Mouse (Mus musculus) bone marrow macrophage, adult 2 months (primary cell): ENCODE results near the gene Igfbp7. TPM values are rescaled to one million over a fixed set of nuclear protein-coding genes. Genes with fewer than 3 reads are reported as not detected.

ENCODE experiments used
- H3K27ac ChIP-seq: 2 replicates; pipeline ENCODE4 v1.5.1; 2012; ENCODE audit warnings: low read depth, low read length; ENCODE audit not compliant: insufficient read depth
- H3K4me1 ChIP-seq: 2 replicates; pipeline ENCODE4 v1.6.1; 2012; ENCODE audit warnings: low read length; ENCODE audit not compliant: control insufficient read depth, insufficient read depth
- H3K4me3 ChIP-seq: 2 replicates; pipeline ENCODE4 v1.5.1; 2012; ENCODE audit warnings: mild to moderate bottlenecking, low read length, moderate library complexity; ENCODE audit not compliant: insufficient read depth
- CTCF ChIP-seq: IDR thresholded peaks from 2 replicates; pipeline ENCODE4 v1.5.1; 2012; ENCODE audit warnings: low read depth, mild to moderate bottlenecking, low read length, moderate library complexity
- POLR2A ChIP-seq: IDR thresholded peaks from 2 replicates; pipeline ENCODE4 v1.6.1; 2012; ENCODE audit warnings: mild to moderate bottlenecking, low read depth, low read length, borderline replicate concordance
- polyA plus RNA-seq: library from polyadenylated mRNA; stranded (reverse); fragments of >200 nt; gene quantifications from 2 replicates; pipeline ENCODE4 v1.2.4, GENCODE M21; 2012; ENCODE audit not compliant: missing spikeins, insufficient read depth, insufficient read length

The Igfbp7 gene
- polyA plus RNA-seq, 1 experiment, result 6.6 TPM

DNA sequence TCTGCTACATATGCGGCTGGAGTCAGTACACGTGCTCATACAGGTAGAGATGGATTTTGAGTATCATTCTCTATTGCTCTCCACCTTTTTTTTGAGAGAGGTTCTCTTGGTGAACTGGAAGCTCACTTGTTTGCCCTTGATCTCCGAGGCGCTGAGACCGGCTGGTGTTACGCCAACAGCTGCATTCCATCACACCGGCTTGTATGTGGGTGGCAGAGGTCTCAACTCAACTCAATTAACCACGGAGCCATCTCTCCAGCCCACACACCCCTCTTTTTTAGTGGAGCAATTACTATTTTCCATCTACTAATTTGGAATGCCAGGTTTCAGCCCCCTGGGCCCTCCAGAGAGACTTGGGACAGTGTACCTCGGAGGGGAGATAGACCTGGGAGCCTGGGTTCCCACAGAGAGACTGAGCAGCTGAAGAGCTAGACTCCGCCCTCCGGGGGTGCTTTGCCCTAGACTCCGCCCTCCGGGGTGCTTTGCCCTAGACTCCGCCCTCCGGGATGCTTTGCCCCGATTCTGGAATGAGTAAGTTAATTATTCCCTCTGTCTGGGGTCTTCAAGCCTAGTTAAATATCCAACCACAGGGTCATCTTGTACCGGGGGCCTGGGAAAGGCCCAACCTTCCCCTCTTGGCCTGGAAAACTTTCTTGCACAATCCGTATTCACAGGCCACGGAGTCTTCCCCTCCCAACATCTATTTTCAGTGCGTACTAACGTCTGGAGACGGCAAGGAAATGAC lies 50.3 kb downstream of the Igfbp7 start:
- peak overlapping the region; percentile 61 for H3K4me3 ChIP-seq
- TF ChIP-seq CTCF (no peak), POLR2A (no peak)
- H3K27ac ChIP-seq, result no peak overlapping the region
- H3K4me1 ChIP-seq, result peaks cover 5% of the 10 kb centered on the region

DNA sequence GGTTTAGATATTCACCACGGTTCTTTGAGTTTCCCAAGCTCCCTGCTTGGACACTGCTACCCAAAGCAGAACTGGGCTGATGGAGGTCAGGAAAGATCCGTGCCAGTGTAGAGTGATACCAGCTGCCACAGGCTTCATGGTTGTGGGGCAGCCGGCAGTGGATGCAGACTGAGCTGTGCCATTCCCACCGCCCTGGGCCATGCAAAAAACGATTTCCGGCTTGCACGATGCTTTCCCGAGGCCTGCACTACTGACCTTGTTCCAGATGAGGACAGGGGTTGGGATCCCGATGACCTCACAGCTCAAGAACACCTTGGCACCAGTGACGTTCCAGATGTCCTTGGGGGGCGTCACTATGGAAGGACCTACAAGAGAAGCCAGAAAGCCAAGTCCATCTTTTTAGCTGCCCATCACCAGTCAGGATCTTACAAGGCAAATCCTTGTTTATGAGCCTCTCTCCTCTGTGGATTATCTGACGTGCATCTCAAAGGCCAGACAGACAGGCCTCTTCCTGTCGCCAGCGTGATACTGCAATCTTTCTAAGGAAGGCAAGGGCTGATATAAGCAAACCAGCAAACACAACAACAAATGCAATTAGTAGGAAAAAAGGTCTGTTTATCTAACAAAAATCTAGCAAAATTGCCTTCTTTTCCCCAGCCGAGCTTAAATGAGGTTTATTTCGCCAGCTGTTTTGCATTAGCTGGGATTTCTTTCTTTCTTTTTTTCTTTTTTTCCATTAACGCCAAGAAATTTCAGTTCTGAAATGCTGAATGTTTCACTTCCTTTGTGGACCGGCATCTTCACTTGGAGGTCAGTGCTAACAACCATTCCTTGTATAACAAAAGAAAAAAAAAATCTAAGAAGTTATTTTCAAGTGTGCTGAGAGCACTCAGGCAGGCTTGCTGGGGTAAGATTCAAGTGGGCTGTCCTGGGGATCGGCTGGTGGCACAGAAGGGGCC lies 52.3 kb downstream of the Igfbp7 start:
- no peak overlapping the region for H3K27ac ChIP-seq
- H3K4me1 ChIP-seq, result peaks cover 10% of the 10 kb centered on the region
- H3K4me3 ChIP-seq, result no peak overlapping the region
- TF ChIP-seq POLR2A (no peak), CTCF (no peak)

- TF ChIP-seq CTCF (peak; percentile 98), POLR2A (no peak)
- H3K4me3 ChIP-seq, result 0 out of 2 replicates have a peak overlapping the region, but pooled peaks have one; percentile 26
- no peak overlapping the region for H3K27ac ChIP-seq
- H3K4me1 ChIP-seq, result peaks cover 17% of the 10 kb centered on the region
Observed at GRCm38 (mm10) chr5:77354361-77354787, 53.5 kb downstream of the Igfbp7 start.

GRCm38 (mm10) chr5:77351691-77352090 lies 56.1 kb downstream of the Igfbp7 start:
- TF ChIP-seq POLR2A (no peak), CTCF (no peak)
- Histone ChIP-seq H3K4me1 (peaks cover 14% of the 10 kb centered on the region), H3K27ac (no peak overlapping the region), H3K4me3 (no peak overlapping the region)

DNA sequence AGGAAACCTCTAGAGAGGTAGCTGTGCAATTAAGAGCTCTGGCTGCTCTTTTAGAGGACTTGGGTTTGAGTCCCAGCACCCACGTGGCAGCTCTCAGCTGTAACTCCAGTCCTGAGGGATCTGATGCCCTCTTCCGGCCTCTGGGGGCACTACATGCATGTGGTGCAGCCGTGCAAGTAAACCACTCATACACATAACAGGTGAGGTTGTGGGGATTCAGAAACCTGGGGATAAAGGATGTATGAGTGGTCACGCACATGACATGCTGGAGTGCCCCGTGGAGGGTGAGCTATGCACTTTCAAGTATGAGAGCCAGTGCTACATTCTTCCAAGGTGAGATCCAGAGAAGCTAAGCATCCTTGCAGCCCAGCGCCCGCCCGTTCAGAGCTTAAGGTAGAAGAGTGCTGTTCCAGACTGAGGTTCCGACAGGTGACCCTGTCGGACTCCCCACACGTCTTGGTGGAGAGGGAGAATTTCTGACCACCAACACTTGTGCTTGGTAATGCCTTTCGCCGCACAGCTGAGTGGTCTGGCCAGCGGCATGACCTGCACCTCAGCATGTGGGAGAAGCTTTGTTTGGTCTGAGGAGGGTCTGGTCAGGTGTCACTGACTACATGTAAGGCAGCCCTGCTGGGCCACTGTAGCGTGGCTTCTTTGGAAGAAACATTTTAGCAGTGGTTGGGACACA lies 57.7 kb downstream of the Igfbp7 start:
- Histone ChIP-seq H3K4me1 (peaks cover 14% of the 10 kb centered on the region), H3K4me3 (no peak overlapping the region), H3K27ac (no peak overlapping the region)
- TF ChIP-seq CTCF (no peak), POLR2A (no peak)

- Histone ChIP-seq H3K4me3 (no peak overlapping the region), H3K27ac (no peak overlapping the region), H3K4me1 (peaks cover 12% of the 10 kb centered on the region)
- no peak for TF ChIP-seq POLR2A
- TF ChIP-seq CTCF, result no peak
Observed at GRCm38 (mm10) chr5:77348901-77349300, 58.9 kb downstream of the Igfbp7 start.

DNA sequence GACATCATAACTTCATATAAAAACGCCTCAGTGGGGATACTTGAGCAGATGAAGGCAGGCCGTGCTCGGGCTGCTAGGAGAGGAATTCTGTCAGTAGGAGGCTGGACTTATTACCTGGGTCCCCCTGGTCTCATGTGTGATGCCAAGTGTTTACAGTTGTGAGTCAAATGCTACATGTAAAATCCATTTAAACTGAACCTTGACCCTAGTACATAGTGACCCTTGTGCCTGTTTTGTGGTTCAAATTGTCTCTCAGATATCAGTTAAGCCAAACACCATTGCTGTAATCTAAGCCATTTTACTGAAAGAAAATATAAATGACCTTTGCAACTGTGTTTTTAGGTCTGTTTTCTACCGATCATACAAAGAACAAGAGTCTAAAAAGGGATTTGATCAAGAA lies 67.8 kb downstream of the Igfbp7 start:
- no peak overlapping the region for H3K4me3 ChIP-seq
- TF ChIP-seq CTCF (no peak), POLR2A (no peak)
- no peaks in the 10 kb centered on the region for H3K4me1 ChIP-seq
- H3K27ac ChIP-seq, result no peak overlapping the region

DNA sequence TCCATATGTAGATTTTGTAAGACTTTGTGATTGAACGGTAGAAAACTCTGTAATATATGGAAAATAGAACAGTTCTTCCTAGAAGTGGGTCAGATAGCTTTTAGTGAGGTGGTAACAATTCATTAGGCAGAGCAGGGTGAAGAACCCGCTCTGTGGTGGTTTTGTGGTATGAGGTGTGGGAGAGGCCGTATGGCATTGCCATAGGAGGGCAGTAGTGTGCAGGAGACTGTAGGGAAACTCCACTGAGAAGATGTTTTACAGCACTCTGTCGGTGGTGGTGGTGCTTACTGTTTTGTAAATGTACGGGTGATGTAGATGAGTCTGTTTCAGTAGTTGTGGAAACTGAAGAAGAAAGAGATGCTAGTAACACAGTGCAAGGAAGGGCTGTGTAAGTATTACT lies 77.7 kb downstream of the Igfbp7 start:
- H3K27ac ChIP-seq, result no peak overlapping the region
- no peak overlapping the region for H3K4me3 ChIP-seq
- H3K4me1 ChIP-seq, result no peaks in the 10 kb centered on the region
- TF ChIP-seq CTCF (no peak), POLR2A (no peak)

DNA sequence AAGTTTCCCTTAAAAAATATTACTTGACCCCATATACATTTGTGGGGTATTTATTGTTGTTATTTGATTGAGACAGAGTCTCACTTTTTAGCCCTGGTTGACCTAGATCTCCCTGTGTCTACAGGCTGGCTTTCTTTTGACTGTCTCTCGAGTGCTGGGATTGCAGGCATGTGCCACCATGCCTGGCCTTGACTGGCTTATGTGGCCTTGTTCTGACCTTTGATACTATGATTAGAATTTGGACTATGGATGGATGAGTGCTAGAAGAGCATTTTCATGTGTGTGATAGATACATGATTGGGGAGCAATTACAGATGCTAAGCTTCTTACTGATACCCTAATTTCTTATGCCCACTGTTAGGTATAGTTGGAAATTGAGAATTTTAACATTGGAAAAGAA lies 82.9 kb downstream of the Igfbp7 start:
- Histone ChIP-seq H3K27ac (no peak overlapping the region), H3K4me1 (no peaks in the 10 kb centered on the region), H3K4me3 (no peak overlapping the region)
- TF ChIP-seq CTCF (no peak), POLR2A (no peak)
